Mouse (Mus musculus): Measurements from ENCODE around the gene Alkbh1. TPM values are rescaled to one million over a fixed set of nuclear protein-coding genes. Genes with fewer than 3 reads are reported as not detected.

Gene Alkbh1
- polyA plus RNA-seq, 1 experiment from 2014 or later, result 36.7 TPM

DNA sequence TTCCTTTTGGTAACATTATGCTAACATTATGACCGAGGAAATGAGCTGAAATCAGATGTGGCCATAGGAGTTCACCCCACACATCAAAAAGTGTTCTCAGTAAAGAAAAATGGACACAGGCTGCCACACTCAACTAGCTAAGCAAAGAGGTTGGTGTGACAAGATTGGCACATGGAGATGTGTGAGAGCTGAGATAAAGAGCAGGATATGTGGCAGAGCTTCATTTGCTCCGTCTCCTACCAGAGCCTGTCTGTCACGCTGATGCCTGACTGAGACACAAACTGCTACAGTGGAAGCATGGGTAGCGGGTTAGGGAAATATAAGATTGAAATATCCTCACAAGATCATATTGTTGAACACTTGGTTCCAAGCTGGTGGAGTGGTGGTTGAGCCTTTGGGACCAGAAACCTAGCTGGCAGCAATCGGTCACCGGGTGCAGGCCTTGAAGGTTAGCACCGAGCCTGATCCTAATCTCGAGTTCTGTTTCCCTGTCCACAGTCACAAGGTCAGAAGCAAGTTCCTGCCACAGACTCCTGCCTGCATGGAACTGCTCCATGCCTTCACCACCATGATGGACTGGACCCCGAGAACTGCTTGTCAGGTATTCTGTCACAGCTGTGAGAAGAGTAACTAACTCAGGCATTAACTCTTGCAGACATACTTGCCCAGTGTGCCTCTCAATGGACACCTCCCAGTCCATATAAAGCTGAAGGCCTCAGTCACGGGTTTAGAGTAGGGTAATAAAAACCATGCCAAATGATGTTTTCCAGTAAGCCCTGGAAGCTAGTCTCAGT lies 63.0 kb downstream of the Alkbh1 start:
- Histone ChIP-seq H3K9me3 (ENCODE audit: control insufficient read depth, low read length) (no peaks in the 10 kb centered on the region), H3K4me3 (ENCODE audit: low read depth, low read length) (no peak overlapping the region), H3K4me1 (ENCODE audit: control insufficient read depth, insufficient read depth, low read length) (no peaks in the 10 kb centered on the region), H3K9ac (ENCODE audit: low read depth, low read length) (no peak overlapping the region), H3K27ac (replicated peaks; ENCODE audit: low read depth, low read length) (no peak overlapping the region), H3K4me2 (ENCODE audit: low read depth, low read length) (no peak overlapping the region), H3K27me3 (replicated peaks; ENCODE audit: control insufficient read depth, insufficient read depth, low read length) (no peaks in the 10 kb centered on the region), H3K36me3 (ENCODE audit: control insufficient read depth, insufficient read depth, low read length) (no peaks in the 10 kb centered on the region)
- 84% methylated on average over 10 of the region's 10 CpGs for WGBS
- ATAC-seq (ENCODE audit: low read depth) (no peak), DNase-seq (ENCODE audit: low spot score) (no peak)

DNA sequence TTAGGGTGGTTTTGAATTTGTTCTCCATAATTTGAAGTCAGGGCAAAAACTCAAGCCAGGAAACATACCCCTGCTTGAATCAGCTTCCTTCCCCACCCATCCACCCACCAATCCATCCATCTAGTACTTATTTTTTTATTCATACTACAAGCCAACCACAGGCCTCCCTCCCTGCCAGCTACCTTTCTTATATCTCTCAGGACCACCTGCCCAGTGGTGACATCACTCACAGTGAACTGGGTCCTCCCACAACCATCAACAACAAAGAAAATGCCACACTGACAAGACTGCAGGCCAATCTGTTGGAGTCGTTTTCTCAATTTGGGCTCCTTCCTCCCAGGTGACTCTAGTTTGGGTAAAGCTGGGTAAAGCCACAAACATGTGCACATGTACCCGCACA lies 64.3 kb downstream of the Alkbh1 start:
- no peak for ATAC-seq (ENCODE audit: low read depth)
- Histone ChIP-seq H3K9me3 (ENCODE audit: control insufficient read depth, low read length) (no peaks in the 10 kb centered on the region), H3K27ac (replicated peaks; ENCODE audit: low read depth, low read length) (no peak overlapping the region)

More for the DNA sequence above, 64.3 kb downstream of the Alkbh1 start:
- no peak for DNase-seq (ENCODE audit: low spot score)
- Histone ChIP-seq H3K27me3 (replicated peaks; ENCODE audit: control insufficient read depth, insufficient read depth, low read length) (no peaks in the 10 kb centered on the region), H3K4me1 (ENCODE audit: control insufficient read depth, insufficient read depth, low read length) (no peaks in the 10 kb centered on the region), H3K4me3 (ENCODE audit: low read depth, low read length) (no peak overlapping the region), H3K9ac (ENCODE audit: low read depth, low read length) (no peak overlapping the region), H3K4me2 (ENCODE audit: low read depth, low read length) (no peak overlapping the region), H3K36me3 (ENCODE audit: control insufficient read depth, insufficient read depth, low read length) (no peaks in the 10 kb centered on the region)
- 82% methylated on average over 2 of the region's 2 CpGs for WGBS

Small RNAs within 50 kb of the gene (microRNA-seq; reads per million reads assigned to microRNA genes)
- 40.0 reads per million, percentile 41 among the genes with 10 or more reads in this experiment for gene Mir3068 (ENCODE audit: borderline number of aligned reads)

Other genes with a start within 250 kb of the Alkbh1 start
- 1.2 TPM in 2 replicates for gene Samd15, start 244.3 kb downstream of the Alkbh1 start, polyA plus RNA-seq (2014; fragmentation: Nextera tagmentation; extraction: Ambion mirVana)
- 3.8 and 4.2 TPM in 2 replicates for gene Tmed8, start 243.6 kb downstream of the Alkbh1 start, polyA plus RNA-seq (2014; fragmentation: Nextera tagmentation; extraction: Ambion mirVana)
- 0.37 and 0.72 TPM in 2 replicates for gene Noxred1, start 205.3 kb downstream of the Alkbh1 start, polyA plus RNA-seq (2014; fragmentation: Nextera tagmentation; extraction: Ambion mirVana)
- 35.1 and 45.5 TPM in 2 replicates for gene Vipas39, start 177.8 kb downstream of the Alkbh1 start, polyA plus RNA-seq (2014; fragmentation: Nextera tagmentation; extraction: Ambion mirVana)
- gene Ahsa1, start 177.5 kb downstream of the Alkbh1 start, polyA plus RNA-seq (2014; fragmentation: Nextera tagmentation; extraction: Ambion mirVana), result 182 and 187 TPM in 2 replicates
- 0.75 and 0.92 TPM in 2 replicates for gene Ism2, start 144.3 kb downstream of the Alkbh1 start, polyA plus RNA-seq (2014; fragmentation: Nextera tagmentation; extraction: Ambion mirVana)
- gene Sptlc2, start 55.7 kb downstream of the Alkbh1 start, polyA plus RNA-seq (2014; fragmentation: Nextera tagmentation; extraction: Ambion mirVana), result 73.3 and 77.1 TPM in 2 replicates
- gene Slirp, start 121 bp downstream of the Alkbh1 start, polyA plus RNA-seq (2014; fragmentation: Nextera tagmentation; extraction: Ambion mirVana), result 282 and 304 TPM in 2 replicates
- gene Snw1, start 28.3 kb upstream of the Alkbh1 start, polyA plus RNA-seq (2014; fragmentation: Nextera tagmentation; extraction: Ambion mirVana), result 102 and 118 TPM in 2 replicates
- gene Gm5788, start 50.7 kb upstream of the Alkbh1 start, polyA plus RNA-seq (2014; fragmentation: Nextera tagmentation; extraction: Ambion mirVana), result not detected in 2 replicates
- not detected in 2 replicates for gene Gm8300, start 70.3 kb upstream of the Alkbh1 start, polyA plus RNA-seq (2014; fragmentation: Nextera tagmentation; extraction: Ambion mirVana)
- gene Oog1, start 158.7 kb upstream of the Alkbh1 start, polyA plus RNA-seq (2014; fragmentation: Nextera tagmentation; extraction: Ambion mirVana), result not detected in 2 replicates
- not detected in 2 replicates for gene Gm4027, start 174.9 kb upstream of the Alkbh1 start, polyA plus RNA-seq (2014; fragmentation: Nextera tagmentation; extraction: Ambion mirVana)
- gene Gm16381, start 200.6 kb upstream of the Alkbh1 start, polyA plus RNA-seq (2014; fragmentation: Nextera tagmentation; extraction: Ambion mirVana), result not detected in 2 replicates

Data from embryonic facial prominence, embryonic 14.5 days (tissue).